Mouse (Mus musculus) heart, adult 2 months (tissue): Measurements from ENCODE around the gene Ninj2. TPM values are rescaled to one million over a fixed set of nuclear protein-coding genes. Genes with fewer than 3 reads are reported as not detected.

Experiments used
- DNase-seq, 2 experiments: peaks; one replicate each; pipeline ENCODE4 v3.0.0; 2021
- H3K27ac ChIP-seq: fragments of 200-600 bp; 2 replicates; pipeline ENCODE4 v1.8.1; 2022
- H3K27me3 ChIP-seq: fragments of 200-500 bp; 2 replicates; pipeline ENCODE4 v1.6.1; 2012; ENCODE audit warnings: mild to moderate bottlenecking, low read length, inconsistent platforms, mixed read lengths; ENCODE audit not compliant: control insufficient read depth, insufficient read depth
- H3K36me3 ChIP-seq: fragments of 200-500 bp; 2 replicates; pipeline ENCODE4 v1.6.1; 2012; ENCODE audit warnings: low read length, inconsistent platforms; ENCODE audit not compliant: control insufficient read depth, insufficient read depth
- H3K4me1 ChIP-seq: fragments of 200-500 bp; 2 replicates; pipeline ENCODE4 v1.6.1; 2011; ENCODE audit warnings: low read length; ENCODE audit not compliant: control insufficient read depth, insufficient read depth
- H3K4me3 ChIP-seq: fragments of 200-600 bp; 2 replicates; pipeline ENCODE4 v1.8.1; 2022
- H3K79me2 ChIP-seq: fragments of 200-500 bp; replicated peaks from 2 replicates; pipeline ENCODE4 v1.6.1; 2012; ENCODE audit warnings: mild to moderate bottlenecking, inconsistent platforms, low read length, moderate library complexity, mixed read lengths; ENCODE audit not compliant: control insufficient read depth, insufficient read depth
- H3K9ac ChIP-seq: fragments of 200-500 bp; 2 replicates; pipeline ENCODE4 v1.6.1; 2012; ENCODE audit warnings: low read depth, mild to moderate bottlenecking, control low read depth, inconsistent platforms, low read length, mixed read lengths
- CTCF ChIP-seq: fragments of 200-600 bp; IDR thresholded peaks from 2 replicates; pipeline ENCODE4 v1.8.1; 2022; ENCODE audit warnings: antibody characterized with exemption, mild to moderate bottlenecking, moderate library complexity
- EP300 ChIP-seq: fragments of 200-500 bp; IDR thresholded peaks from 2 replicates; pipeline ENCODE4 v1.6.1; 2011; ENCODE audit warnings: low read depth, low read length, control low read depth; ENCODE audit not compliant: insufficient read depth
- POLR2A ChIP-seq: fragments of 200-500 bp; IDR thresholded peaks from 2 replicates; pipeline ENCODE4 v1.6.1; 2011; ENCODE audit warnings: mild to moderate bottlenecking, low read depth, low read length, control low read depth; ENCODE audit not compliant: insufficient read depth
- WGBS: fragments of 180-500 bp; shearing (Covaris S2); methylation state at CpG from one replicate; pipeline ENCODE4 v1.1.7; 2018; 5-methylcytosine and 5-hydroxymethylcytosine counted together
- intact Hi-C: fragments of 180-260 bp; cut with DNase I; formaldehyde crosslinking; loops from one replicate; pipeline ENCODE4 v1.15.1; 2025
- polyA plus RNA-seq: library from polyadenylated mRNA; depleted of rRNA; stranded (reverse); fragments of >200 nt; gene quantifications from 2 replicates; pipeline ENCODE4 v1.2.3, GENCODE M21; 2012
- total RNA-seq, 2 experiments: library from RNA; stranded (reverse); gene quantifications; 2 replicates each; pipeline ENCODE4 v1.2.3; 2021

Gene Ninj2
- total and polyA plus RNA-seq, 3 experiments, result not detected

- DNase-seq, result peak in 1 of 2 experiments; percentile 33
- Histone ChIP-seq H3K36me3 (no peaks in the 10 kb centered on the region), H3K4me3 (no peak overlapping the region), H3K27me3 (no peaks in the 10 kb centered on the region), H3K9ac (no peak overlapping the region), H3K4me1 (peaks cover 22% of the 10 kb centered on the region), H3K79me2 (no peaks in the 10 kb centered on the region), H3K27ac (no peak overlapping the region)
- intact Hi-C loops, result loop anchor here (5.0 kb wide), 1 partner anchor 708 kb away; no protein-coding TSS in a partner anchor
- WGBS, result 45% methylated on average over 7 of the region's 7 CpGs
- no peak for TF ChIP-seq EP300
- TF ChIP-seq POLR2A, result no peak
- no peak for TF ChIP-seq CTCF
These were observed 101.8 kb downstream of the Ninj2 start for GRCm38 (mm10) chr6:120194963-120195362.

- Histone ChIP-seq H3K36me3 (no peaks in the 10 kb centered on the region), H3K27ac (no peak overlapping the region), H3K27me3 (no peaks in the 10 kb centered on the region), H3K79me2 (no peaks in the 10 kb centered on the region), H3K4me3 (no peak overlapping the region), H3K4me1 (peaks cover 10% of the 10 kb centered on the region), H3K9ac (no peak overlapping the region)
- intact Hi-C loops, result loop anchor here (5.0 kb wide), 1 partner anchor 710 kb away; no protein-coding TSS in a partner anchor
- 28% methylated on average over 2 of the region's 2 CpGs for WGBS
- DNase-seq, result no peak
- TF ChIP-seq POLR2A (no peak), CTCF (peak; percentile 62)
These were observed 103.7 kb downstream of the Ninj2 start for GRCm38 (mm10) chr6:120196837-120197236.

- peaks cover 3% of the 10 kb centered on the region for H3K4me1 ChIP-seq
These were observed 104.8 kb downstream of the Ninj2 start for GRCm38 (mm10) chr6:120197964-120198363.

GRCm38 (mm10) chr6:120199638-120200394, 106.7 kb downstream of the Ninj2 start:
- TF ChIP-seq POLR2A (no peak), CTCF (no peak), EP300 (no peak)
- WGBS, result 68% methylated on average over 10 of the region's 10 CpGs
- H3K27ac ChIP-seq, result no peak overlapping the region
- no peak for DNase-seq
- no peak overlapping the region for H3K9ac ChIP-seq
- no peaks in the 10 kb centered on the region for H3K36me3 ChIP-seq
- intact Hi-C loops, result loop anchor here (5.0 kb wide), 1 partner anchor 713 kb away; no protein-coding TSS in a partner anchor
- no peak overlapping the region for H3K4me3 ChIP-seq
- no peaks in the 10 kb centered on the region for H3K79me2 ChIP-seq
- H3K4me1 ChIP-seq, result peaks cover 2% of the 10 kb centered on the region
- no peaks in the 10 kb centered on the region for H3K27me3 ChIP-seq

More at GRCm38 (mm10) chr6:120197964-120198363, 104.8 kb downstream of the Ninj2 start:
- 29% methylated on average over 9 of the region's 9 CpGs for WGBS
- no peaks in the 10 kb centered on the region for H3K27me3 ChIP-seq
- H3K27ac ChIP-seq, result no peak overlapping the region
- H3K9ac ChIP-seq, result no peak overlapping the region
- H3K4me3 ChIP-seq, result no peak overlapping the region
- H3K79me2 ChIP-seq, result no peaks in the 10 kb centered on the region
- no peak for TF ChIP-seq POLR2A
- 0 out of 2 replicates have a peak, but pooled peaks have one; percentile 100 for TF ChIP-seq CTCF
- 0 out of 2 replicates have a peak, but pooled peaks have one; percentile 62 for TF ChIP-seq EP300
- DNase-seq, result peak; percentile 64 to 84
- intact Hi-C loops, result loop anchor here (1.0 to 5.0 kb wide), 3 partner anchors 197 to 711 kb away; no protein-coding TSS in a partner anchor
- H3K36me3 ChIP-seq, result no peaks in the 10 kb centered on the region

GRCm38 (mm10) chr6:120201956-120202355, 108.8 kb downstream of the Ninj2 start:
- no peak overlapping the region for H3K4me3 ChIP-seq
- peaks cover 2% of the 10 kb centered on the region for H3K4me1 ChIP-seq
- no peaks in the 10 kb centered on the region for H3K79me2 ChIP-seq
- no peak for DNase-seq
- H3K36me3 ChIP-seq, result no peaks in the 10 kb centered on the region
- intact Hi-C loops, result no loop called here
- H3K9ac ChIP-seq, result no peak overlapping the region
- no peak overlapping the region for H3K27ac ChIP-seq
- TF ChIP-seq CTCF (no peak), POLR2A (no peak)
- 62% methylated on average over 6 of the region's 6 CpGs for WGBS
- no peaks in the 10 kb centered on the region for H3K27me3 ChIP-seq

GRCm38 (mm10) chr6:120202406-120202805, 109.3 kb downstream of the Ninj2 start:
- DNase-seq, result no peak
- Histone ChIP-seq H3K4me1 (peaks cover 2% of the 10 kb centered on the region), H3K79me2 (no peaks in the 10 kb centered on the region), H3K36me3 (no peaks in the 10 kb centered on the region), H3K27ac (no peak overlapping the region), H3K9ac (no peak overlapping the region), H3K4me3 (no peak overlapping the region), H3K27me3 (no peaks in the 10 kb centered on the region)
- intact Hi-C loops, result no loop called here
- WGBS, result 86% methylated on average over 8 of the region's 8 CpGs
- TF ChIP-seq CTCF (no peak), EP300 (no peak), POLR2A (no peak)
